Mouse (Mus musculus): Measurements from ENCODE around the gene Gm5294.

DNA sequence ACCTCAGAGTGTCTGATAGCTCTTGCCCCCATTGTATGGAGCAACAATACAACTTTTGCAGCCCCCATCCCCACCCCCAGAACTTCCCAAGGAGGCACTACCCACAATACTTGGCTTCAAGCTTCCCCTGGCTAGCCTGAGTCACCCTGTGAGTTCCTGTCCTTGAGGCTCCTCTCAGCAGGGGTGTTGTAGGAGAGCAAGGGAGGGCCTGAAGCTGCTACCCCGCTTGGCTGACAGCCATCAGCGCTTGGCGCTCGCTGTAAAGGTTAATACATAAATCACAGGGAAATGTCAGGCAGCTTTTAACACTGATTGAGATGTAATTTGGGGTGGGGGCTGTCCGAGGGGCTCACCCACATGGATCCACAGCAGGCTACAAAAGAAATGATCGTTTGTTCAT, 13.5 kb downstream of the Gm5294 start:
- TF ChIP-seq CTCF (IDR thresholded peaks at IDR 0.05; ENCODE audit: extremely low read depth, insufficient read length, insufficient replicate concordance, low read depth, low read length) (no peak), POLR2A (IDR thresholded peaks at IDR 0.05; ENCODE audit: low read depth, low read length) (no peak)
